Mouse (Mus musculus) heart, postnatal 0 days (tissue): ENCODE measurements around the gene Olfr1410. TPM values are rescaled to one million over a fixed set of nuclear protein-coding genes. Genes with fewer than 3 reads are reported as not detected.

Experiments used
- ATAC-seq: fragments of 200-750 bp; cut with Nextera tagmentation; 2 replicates; pipeline ENCODE4 v1.8.0; 2017; ENCODE audit warnings: low read depth, moderate number of reproducible peaks, moderate library complexity; ENCODE audit not compliant: insufficient read depth
- DNase-seq: peaks from one replicate; pipeline ENCODE4 v3.0.0-alpha.2; 2016; ENCODE audit warnings: low spot score
- H3K27ac ChIP-seq: fragments of 300-500 bp; sonication (generic); 2 replicates; pipeline ENCODE4 v1.5.1; 2014; ENCODE audit warnings: low read depth, mild to moderate bottlenecking
- H3K27me3 ChIP-seq: fragments of 300-500 bp; sonication (generic); 2 replicates; pipeline ENCODE4 v1.6.1; 2014; ENCODE audit warnings: low read length, mixed read lengths; ENCODE audit not compliant: control insufficient read depth, insufficient read depth
- H3K36me3 ChIP-seq: fragments of 300-500 bp; sonication (generic); replicated peaks from 2 replicates; pipeline ENCODE4 v1.6.1; 2014; ENCODE audit warnings: low read length, mixed read lengths; ENCODE audit not compliant: control insufficient read depth, insufficient read depth
- H3K4me1 ChIP-seq: fragments of 300-500 bp; sonication (generic); 2 replicates; pipeline ENCODE4 v1.6.1; 2014; ENCODE audit warnings: antibody characterized with exemption; ENCODE audit not compliant: control insufficient read depth, insufficient read depth
- H3K4me2 ChIP-seq: fragments of 300-500 bp; sonication (generic); 2 replicates; pipeline ENCODE4 v1.6.1; 2014; ENCODE audit warnings: low read depth, mild to moderate bottlenecking, low read length, moderate library complexity
- H3K4me3 ChIP-seq: fragments of 300-500 bp; sonication (generic); 2 replicates; pipeline ENCODE4 v1.5.1; 2014; ENCODE audit warnings: low read depth, low read length
- H3K9ac ChIP-seq: fragments of 300-500 bp; sonication (generic); replicated peaks from 2 replicates; pipeline ENCODE4 v1.6.1; 2014; ENCODE audit warnings: low read depth, low read length, mixed read lengths
- H3K9me3 ChIP-seq: fragments of 300-500 bp; sonication (generic); replicated peaks from 2 replicates; pipeline ENCODE4 v1.6.1; 2016; ENCODE audit warnings: low read length; ENCODE audit not compliant: control insufficient read depth
- CTCF ChIP-seq: IDR thresholded peaks from 2 replicates; pipeline ENCODE4 v1.5.1; 2016; ENCODE audit warnings: antibody characterized with exemption, control low read depth, low read depth
- EP300 ChIP-seq: IDR thresholded peaks from 2 replicates; pipeline ENCODE4 v1.6.1; 2016; ENCODE audit warnings: antibody characterized with exemption, low read depth
- WGBS: fragments of 180-500 bp; shearing (Covaris S2); extraction: QIAGEN DNeasy Blood & Tissue Kit; methylation state at CpG from one replicate; pipeline ENCODE4 v1.1.7; 2014; 5-methylcytosine and 5-hydroxymethylcytosine counted together
- polyA plus RNA-seq: library from polyadenylated mRNA; unstranded; fragments of >200 nt; fragmentation: Nextera tagmentation; extraction: Ambion mirVana; gene quantifications from 2 replicates; pipeline ENCODE4 v1.2.1, GENCODE M21; 2015
- total RNA-seq: library from RNA; depleted of rRNA; stranded (reverse); fragments of >200 nt; gene quantifications from 2 replicates; pipeline ENCODE4 v1.2.3, GENCODE M21; 2014; ENCODE audit warnings: low replicate concordance

Olfr1410 gene
- total and polyA plus RNA-seq, 2 experiments from 2014 or later, result not detected

- WGBS, result 57% methylated on average over 4 of the region's 4 CpGs
- Histone ChIP-seq H3K27me3 (no peaks in the 10 kb centered on the region), H3K36me3 (no peaks in the 10 kb centered on the region), H3K4me1 (peaks cover 7% of the 10 kb centered on the region; the same call in 1 of the 2 replicates), H3K9ac (no peak overlapping the region), H3K9me3 (no peaks in the 10 kb centered on the region), H3K27ac (no peak overlapping the region), H3K4me2 (no peak overlapping the region), H3K4me3 (no peak overlapping the region)
- no peak for ATAC-seq
- TF ChIP-seq EP300, result no peak
- no peak for TF ChIP-seq CTCF
- no peak for DNase-seq
Measured at GRCm38 (mm10) chr1:92647026-92647425, 41.4 kb downstream of the Olfr1410 start.

- Histone ChIP-seq H3K27me3 (no peaks in the 10 kb centered on the region), H3K4me1 (no peaks in the 10 kb centered on the region), H3K4me3 (no peak overlapping the region), H3K9me3 (no peaks in the 10 kb centered on the region), H3K4me2 (no peak overlapping the region), H3K36me3 (no peaks in the 10 kb centered on the region), H3K9ac (no peak overlapping the region), H3K27ac (no peak overlapping the region)
- peak; percentile 81 for TF ChIP-seq CTCF
- TF ChIP-seq EP300, result no peak
- ATAC-seq (peak; percentile 27; the same call in 1 of the 2 replicates), DNase-seq (peak; percentile 57)
- WGBS, result 6% methylated on average over 8 of the region's 8 CpGs
Measured at GRCm38 (mm10) chr1:92647752-92648151, 42.2 kb downstream of the Olfr1410 start.

- Histone ChIP-seq H3K9ac (no peak overlapping the region), H3K4me2 (no peak overlapping the region), H3K4me3 (no peak overlapping the region), H3K27ac (no peak overlapping the region), H3K4me1 (no peaks in the 10 kb centered on the region), H3K27me3 (no peaks in the 10 kb centered on the region), H3K36me3 (no peaks in the 10 kb centered on the region), H3K9me3 (no peaks in the 10 kb centered on the region)
- ATAC-seq (no peak), DNase-seq (no peak)
- no peak for TF ChIP-seq EP300
- no peak for TF ChIP-seq CTCF
- 43% methylated on average over 10 of the region's 10 CpGs for WGBS
Measured at GRCm38 (mm10) chr1:92648197-92648596, 42.6 kb downstream of the Olfr1410 start.

GRCm38 (mm10) chr1:92648673-92649072 lies 43.1 kb downstream of the Olfr1410 start, which contains the start of gene Otos:
TSS of gene Otos (minus strand) at chr1:92648841.
- TF ChIP-seq CTCF (peak; percentile 71), EP300 (no peak)
- H3K27me3 ChIP-seq, result no peaks in the 10 kb centered on the region

GRCm38 (mm10) chr1:92651467-92651866 lies 45.9 kb downstream of the Olfr1410 start:
- Histone ChIP-seq H3K4me3 (no peak overlapping the region), H3K27me3 (no peaks in the 10 kb centered on the region), H3K4me2 (no peak overlapping the region), H3K9ac (no peak overlapping the region), H3K9me3 (no peaks in the 10 kb centered on the region), H3K27ac (no peak overlapping the region), H3K36me3 (no peaks in the 10 kb centered on the region), H3K4me1 (no peaks in the 10 kb centered on the region)
- ATAC-seq (no peak), DNase-seq (no peak)
- 65% methylated on average over 3 of the region's 3 CpGs for WGBS
- TF ChIP-seq EP300 (no peak), CTCF (no peak)

More at GRCm38 (mm10) chr1:92648673-92649072, 43.1 kb downstream of the Olfr1410 start, which contains the start of gene Otos:
- Histone ChIP-seq H3K4me2 (no peak within 1 kb of the TSS), H3K9me3 (no peaks in the 10 kb centered on the region), H3K4me1 (no peaks in the 10 kb centered on the region), H3K4me3 (no peak within 1 kb of the TSS), H3K9ac (no peak within 1 kb of the TSS), H3K27ac (no peak within 1 kb of the TSS), H3K36me3 (no peaks in the 10 kb centered on the region)
- DNase-seq (peak; percentile 54), ATAC-seq (peak; percentile 69; the same call in 1 of the 2 replicates)
- WGBS, result 22% methylated on average over 8 of the region's 8 CpGs

- Histone ChIP-seq H3K9ac (no peak overlapping the region), H3K27me3 (no peaks in the 10 kb centered on the region), H3K27ac (no peak overlapping the region), H3K36me3 (no peaks in the 10 kb centered on the region), H3K4me2 (no peak overlapping the region), H3K4me1 (no peaks in the 10 kb centered on the region), H3K4me3 (no peak overlapping the region), H3K9me3 (no peaks in the 10 kb centered on the region)
- DNase-seq, result no peak
- no peak for ATAC-seq
- TF ChIP-seq EP300 (no peak), CTCF (no peak)
- WGBS, result 82% methylated on average over 3 of the region's 3 CpGs
Measured at GRCm38 (mm10) chr1:92653179-92653578, 47.6 kb downstream of the Olfr1410 start.
